Mouse (Mus musculus): ENCODE data around the gene Arid1b. TPM values are rescaled to one million over a fixed set of nuclear protein-coding genes. Genes with fewer than 3 reads are reported as not detected.

Arid1b gene
- total RNA-seq, 4 experiments from 2014 or later: 88.8 to 107 (median 100) TPM

- no peak for DNase-seq (ENCODE audit: low spot score in 2 of 2)
These were observed 309.0 kb downstream of the Arid1b start for GRCm38 (mm10) chr17:5302971-5303746.

- DNase-seq (ENCODE audit: low spot score in 2 of 2): no peak
These were observed 311.8 kb downstream of the Arid1b start for GRCm38 (mm10) chr17:5305783-5306477.

- no peak for DNase-seq (ENCODE audit: low spot score in 2 of 2)
These were observed 315.8 kb downstream of the Arid1b start for GRCm38 (mm10) chr17:5309930-5310329.

- DNase-seq (ENCODE audit: low spot score in 2 of 2): peak; percentile 63 to 74
These were observed 316.3 kb downstream of the Arid1b start for GRCm38 (mm10) chr17:5310425-5310888.

DNA sequence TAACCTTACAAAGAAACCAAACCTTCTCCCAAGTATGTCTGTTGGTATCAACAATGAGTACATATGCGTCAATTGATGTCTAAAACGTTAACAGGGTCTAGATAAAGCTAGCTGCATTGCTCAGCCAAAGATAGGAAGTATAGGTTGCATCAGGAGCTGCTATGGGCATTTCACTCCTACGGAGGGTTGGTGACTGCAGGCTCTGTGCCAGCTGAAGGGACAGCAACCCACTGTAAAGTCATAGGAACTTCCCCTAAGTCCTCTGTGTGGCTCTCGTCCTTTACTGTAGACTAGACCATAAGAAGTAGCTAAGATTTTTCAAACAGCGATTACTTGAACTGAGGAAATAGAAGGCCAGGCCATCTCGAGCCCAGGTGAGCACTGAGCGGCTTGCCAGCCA, 316.9 kb downstream of the Arid1b start:
- no peak for DNase-seq (ENCODE audit: low spot score in 2 of 2)

- DNase-seq (ENCODE audit: low spot score in 2 of 2): no peak
These were observed 318.2 kb downstream of the Arid1b start for GRCm38 (mm10) chr17:5312307-5312706.

DNA sequence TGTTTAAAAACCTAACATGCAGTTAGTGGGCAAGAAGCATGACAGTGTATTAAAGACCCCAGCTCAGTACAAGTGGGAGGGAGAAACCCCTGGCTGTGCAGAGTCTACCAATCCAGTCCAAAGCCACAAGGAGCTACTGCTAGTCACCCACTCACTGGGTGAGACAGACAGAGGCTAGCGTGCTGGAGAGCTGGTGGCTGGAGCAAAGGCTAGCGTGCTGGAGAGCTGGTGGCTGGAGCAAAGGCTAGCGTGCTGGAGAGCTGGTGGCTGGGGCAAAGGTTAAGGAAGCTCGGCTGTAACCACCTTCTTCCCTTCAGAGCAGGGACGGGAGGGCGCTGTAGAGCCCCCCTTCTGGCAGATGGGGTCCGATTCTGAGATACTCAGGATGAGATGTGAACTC, 320.6 kb downstream of the Arid1b start:
- DNase-seq (ENCODE audit: low spot score in 2 of 2): no peak

DNA sequence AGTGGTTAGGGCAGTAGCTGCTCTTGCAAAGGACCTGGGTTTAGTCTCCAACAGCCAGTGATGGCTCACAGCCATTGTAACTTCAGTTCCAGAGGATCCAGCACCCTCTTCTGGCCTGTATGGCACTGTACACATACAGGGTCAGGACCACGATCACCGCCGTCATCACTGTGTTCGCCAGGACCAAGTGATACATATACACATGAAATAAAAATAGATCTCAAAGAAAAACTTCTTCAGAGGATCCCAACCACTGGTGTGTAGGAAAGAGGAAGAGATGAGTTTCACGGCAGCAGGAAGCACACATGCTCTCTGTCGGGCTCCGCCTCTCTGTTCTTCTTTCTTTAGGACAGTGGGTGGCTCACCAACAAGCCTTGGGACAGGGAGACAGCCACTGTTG, 322.4 kb downstream of the Arid1b start:
- DNase-seq (ENCODE audit: low spot score in 2 of 2): no peak

DNA sequence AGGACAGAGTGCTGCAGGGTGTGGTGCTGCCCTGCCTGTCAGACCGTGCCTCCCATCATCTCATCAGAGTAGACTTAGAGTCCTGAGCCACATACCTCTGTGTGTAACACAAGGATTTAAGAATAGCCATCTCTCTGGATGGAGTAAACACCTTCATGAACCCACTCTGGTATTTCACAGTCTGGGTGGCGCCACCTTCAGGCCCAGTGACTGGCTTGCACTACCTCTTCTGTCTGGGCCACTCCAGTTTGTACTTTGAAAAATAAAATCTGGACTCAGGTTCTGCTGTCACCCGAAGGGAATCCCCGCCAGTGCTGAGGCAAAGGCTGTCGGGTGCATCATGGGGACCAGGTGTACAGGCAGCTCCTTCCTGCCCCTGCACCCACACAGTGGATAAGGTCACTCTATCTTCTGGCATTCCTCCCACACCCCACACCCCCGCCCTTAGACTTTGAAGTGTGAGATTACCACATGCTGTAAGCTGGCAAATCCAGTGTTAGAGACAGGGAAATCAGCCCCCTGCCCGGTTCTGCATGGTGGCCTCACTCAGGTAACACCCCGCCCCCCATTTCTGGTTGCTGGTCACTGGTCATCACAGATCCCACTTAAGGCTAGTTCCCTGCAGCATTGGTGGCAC, 327.6 kb downstream of the Arid1b start:
- no peak for DNase-seq (ENCODE audit: low spot score in 2 of 2)

DNA sequence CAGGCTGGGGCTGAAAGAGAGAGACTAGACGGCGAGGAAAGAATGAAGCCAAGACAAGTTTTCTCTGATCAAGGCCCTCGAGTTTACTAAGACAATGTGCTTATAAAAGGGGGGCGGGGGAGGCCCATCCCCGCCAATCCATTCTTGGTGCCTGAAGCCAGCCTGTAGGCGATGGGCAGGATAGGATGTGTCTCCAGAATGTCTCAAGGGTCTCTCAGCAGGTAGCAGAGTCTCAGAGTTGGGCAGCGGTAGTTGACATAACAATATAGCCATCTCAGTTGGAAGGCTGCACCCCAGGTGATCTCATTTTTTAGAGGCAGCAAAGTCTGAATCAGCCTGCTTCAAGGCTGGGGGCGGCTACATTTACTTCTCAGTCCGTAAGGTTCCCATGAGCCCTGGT, 328.5 kb downstream of the Arid1b start:
- no peak for DNase-seq (ENCODE audit: low spot score in 2 of 2)

DNA sequence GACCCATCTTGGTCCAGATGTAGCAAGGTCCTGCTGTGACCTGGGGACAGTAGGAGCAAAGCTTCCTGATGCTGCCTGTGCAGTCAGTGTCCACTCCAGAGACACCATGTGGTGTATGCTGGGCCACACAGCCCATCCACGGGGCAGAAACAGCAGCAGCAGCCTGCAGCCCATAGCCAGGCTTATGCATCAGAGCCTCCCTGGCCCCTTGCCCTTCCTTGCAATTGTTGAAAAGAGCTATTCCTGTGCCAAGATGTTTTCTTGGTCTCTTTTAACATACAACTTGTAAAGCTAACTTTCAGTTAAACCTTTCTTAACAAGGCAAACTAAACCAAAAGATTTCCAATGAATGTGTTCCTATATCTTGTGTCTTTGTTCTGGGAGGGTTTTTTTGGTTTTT, 329.6 kb downstream of the Arid1b start:
- no peak for DNase-seq (ENCODE audit: low spot score in 2 of 2)

GRCm38 (mm10) chr17:5324236-5324876, 330.2 kb downstream of the Arid1b start:
- DNase-seq (ENCODE audit: low spot score in 2 of 2): no peak

- DNase-seq (ENCODE audit: low spot score in 2 of 2): no peak
These were observed 332.6 kb downstream of the Arid1b start for GRCm38 (mm10) chr17:5326689-5327088.

- DNase-seq (ENCODE audit: low spot score in 2 of 2): no peak
These were observed 333.5 kb downstream of the Arid1b start for GRCm38 (mm10) chr17:5327480-5328180.

DNA sequence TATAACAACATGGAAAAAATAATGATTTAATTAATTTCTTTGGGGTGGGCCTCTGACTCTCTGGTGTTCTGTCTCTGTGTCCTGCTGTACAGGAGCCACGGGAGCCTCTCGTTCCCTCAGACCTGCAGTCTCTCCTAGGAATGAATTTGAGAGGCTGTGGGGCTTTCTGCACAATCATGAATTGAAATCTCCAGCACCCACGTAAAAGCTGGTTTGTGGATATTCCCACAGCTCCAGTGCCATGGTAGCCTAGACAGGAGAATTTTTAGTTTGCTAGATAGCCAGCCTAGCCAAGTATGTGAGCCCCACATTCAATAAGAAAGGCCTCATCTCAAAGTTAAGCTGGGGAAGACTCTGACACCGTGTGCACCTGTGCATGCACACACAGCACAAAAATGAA, 335.3 kb downstream of the Arid1b start:
- DNase-seq (ENCODE audit: low spot score in 2 of 2): no peak

- no peak for DNase-seq (ENCODE audit: low spot score in 2 of 2)
These were observed 335.9 kb downstream of the Arid1b start for GRCm38 (mm10) chr17:5330063-5330462.

- no peak for DNase-seq (ENCODE audit: low spot score in 2 of 2)
These were observed 336.5 kb downstream of the Arid1b start for GRCm38 (mm10) chr17:5330644-5331043.

DNA sequence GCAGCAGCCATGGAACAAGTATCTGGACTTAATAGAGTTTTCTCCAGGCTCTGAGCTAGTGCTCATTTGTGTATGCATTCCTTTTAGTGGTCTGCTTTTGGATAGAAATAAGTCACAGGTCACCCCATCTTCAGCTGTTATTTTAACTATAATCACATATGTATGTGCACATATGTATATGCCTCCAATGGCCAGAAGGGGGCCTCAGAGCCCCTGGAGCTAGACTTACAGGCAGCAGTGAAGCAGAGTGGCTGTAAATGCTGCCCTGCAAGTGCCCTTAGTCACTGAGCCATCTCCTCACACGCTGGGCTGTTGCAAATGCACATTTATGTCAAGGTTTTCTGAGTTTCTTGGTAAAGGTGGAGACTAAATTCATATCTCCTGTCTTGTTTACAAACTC, 337.3 kb downstream of the Arid1b start:
- DNase-seq (ENCODE audit: low spot score in 2 of 2): no peak

DNA sequence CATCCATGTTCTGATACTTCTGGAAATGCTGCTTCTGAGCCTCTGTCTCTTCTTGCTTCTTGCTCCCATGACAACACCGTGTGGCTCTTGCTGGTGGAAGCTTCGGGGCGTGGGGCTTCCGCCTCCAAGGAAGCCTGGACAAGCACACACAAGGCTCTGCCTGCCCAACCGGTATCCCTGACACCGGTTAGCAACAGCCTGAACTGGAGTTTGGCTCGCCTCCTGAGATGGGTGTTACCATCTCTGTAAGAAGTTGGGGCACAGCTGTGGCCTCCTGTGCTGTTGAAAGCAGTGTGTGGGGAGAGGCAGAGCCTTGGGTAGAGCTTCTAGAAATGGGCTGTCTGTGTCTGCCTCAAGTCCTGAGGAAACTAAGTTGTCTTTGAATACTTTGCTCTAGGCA, 340.4 kb downstream of the Arid1b start:
- no peak for DNase-seq (ENCODE audit: low spot score in 2 of 2)

DNA sequence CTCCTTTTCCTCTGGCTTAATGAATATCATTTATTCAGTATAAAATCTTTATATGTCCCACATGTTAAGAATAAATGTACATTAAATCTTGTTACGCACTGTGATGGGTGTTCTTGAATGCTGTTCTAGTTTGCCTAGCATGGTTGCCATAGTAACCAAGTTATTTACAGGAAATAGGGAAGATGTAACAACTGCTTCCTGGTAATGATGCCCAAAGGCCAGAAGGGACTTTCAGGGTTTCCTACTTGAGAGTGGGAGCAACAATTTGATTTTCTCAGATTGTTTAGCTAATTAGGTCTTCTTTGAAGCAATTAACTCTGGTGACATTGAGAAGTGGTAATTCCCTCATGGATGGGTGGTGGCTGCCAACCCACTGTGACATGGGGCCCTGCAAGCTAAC, 350.3 kb downstream of the Arid1b start:
- no peak for DNase-seq (ENCODE audit: low spot score in 2 of 2)

DNA sequence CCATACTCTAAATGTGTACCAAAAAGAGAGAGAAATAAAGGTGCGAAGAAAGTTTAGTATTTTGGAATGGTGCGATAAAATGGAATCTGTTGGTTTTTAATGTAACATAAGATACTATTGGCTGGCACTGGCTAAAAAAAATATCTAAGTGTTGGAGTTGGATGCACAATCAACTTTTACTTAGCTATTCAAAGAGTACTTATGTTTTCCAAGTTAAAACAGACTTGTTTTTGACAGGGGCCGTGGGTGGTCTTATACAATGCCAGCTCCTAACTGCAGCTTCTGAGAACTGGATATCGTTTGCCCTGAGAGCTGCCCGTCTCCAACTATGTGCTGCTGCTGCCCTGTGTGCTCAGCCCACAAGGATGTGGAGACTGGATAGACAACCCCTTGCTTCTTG, 351.7 kb downstream of the Arid1b start:
- DNase-seq (ENCODE audit: low spot score in 2 of 2): no peak

Measured in layer of hippocampus, adult 8-10 months (tissue).